Mouse (Mus musculus) liver, embryonic 16.5 days (tissue): ENCODE measurements around the gene Arfip2. TPM values are rescaled to one million over a fixed set of nuclear protein-coding genes. Genes with fewer than 3 reads are reported as not detected.
A peak's percentile ranks its signal among the peaks of the same experiment; 100 is the strongest.

Experiments
- ATAC-seq: fragments of 200-750 bp; cut with Nextera tagmentation; 2 replicates; pipeline ENCODE4 v1.8.0; 2017; ENCODE audit warnings: low read depth, mild to moderate bottlenecking, moderate number of reproducible peaks, moderate library complexity
- H3K27ac ChIP-seq: fragments of 300-500 bp; sonication (generic); 2 replicates; pipeline ENCODE4 v1.5.1; 2014; ENCODE audit warnings: mild to moderate bottlenecking, low read length
- H3K27me3 ChIP-seq: fragments of 300-500 bp; sonication (generic); 2 replicates; pipeline ENCODE4 v1.6.1; 2014; ENCODE audit warnings: low read depth, low read length, mixed read lengths; ENCODE audit not compliant: control insufficient read depth, insufficient read depth
- H3K36me3 ChIP-seq: fragments of 300-500 bp; sonication (generic); 2 replicates; pipeline ENCODE4 v1.6.1; 2014; ENCODE audit warnings: mild to moderate bottlenecking; ENCODE audit not compliant: control insufficient read depth, insufficient read depth
- H3K4me1 ChIP-seq: fragments of 300-500 bp; sonication (generic); 2 replicates; pipeline ENCODE4 v1.6.1; 2014; ENCODE audit warnings: low read depth, low read length, mixed read lengths; ENCODE audit not compliant: control insufficient read depth
- H3K4me2 ChIP-seq: fragments of 300-500 bp; sonication (generic); 2 replicates; pipeline ENCODE4 v1.6.1; 2014; ENCODE audit warnings: low read depth, low read length, mixed read lengths
- H3K4me3 ChIP-seq: fragments of 300-500 bp; sonication (generic); 2 replicates; pipeline ENCODE4 v1.5.1; 2014; ENCODE audit warnings: low read depth, mild to moderate bottlenecking, low read length
- H3K9ac ChIP-seq: fragments of 300-500 bp; sonication (generic); 2 replicates; pipeline ENCODE4 v1.6.1; 2014; ENCODE audit warnings: low read depth, low read length
- H3K9me3 ChIP-seq: fragments of 300-500 bp; sonication (generic); replicated peaks from 2 replicates; pipeline ENCODE4 v1.6.1; 2016; ENCODE audit warnings: low read length; ENCODE audit not compliant: control insufficient read depth
- WGBS: fragments of 180-500 bp; shearing (Covaris S2); extraction: QIAGEN DNeasy Blood & Tissue Kit; methylation state at CpG from one replicate; pipeline ENCODE4 v1.1.7; 2014; ENCODE audit not compliant: insufficient replicate concordance; 5-methylcytosine and 5-hydroxymethylcytosine counted together
- polyA plus RNA-seq: library from polyadenylated mRNA; unstranded; fragments of >200 nt; fragmentation: Nextera tagmentation; extraction: Ambion mirVana; gene quantifications from 2 replicates; pipeline ENCODE4 v1.2.1, GENCODE M21; 2015

Gene Arfip2
- polyA plus RNA-seq, result 11.0 and 11.2 TPM in 2 replicates

DNA sequence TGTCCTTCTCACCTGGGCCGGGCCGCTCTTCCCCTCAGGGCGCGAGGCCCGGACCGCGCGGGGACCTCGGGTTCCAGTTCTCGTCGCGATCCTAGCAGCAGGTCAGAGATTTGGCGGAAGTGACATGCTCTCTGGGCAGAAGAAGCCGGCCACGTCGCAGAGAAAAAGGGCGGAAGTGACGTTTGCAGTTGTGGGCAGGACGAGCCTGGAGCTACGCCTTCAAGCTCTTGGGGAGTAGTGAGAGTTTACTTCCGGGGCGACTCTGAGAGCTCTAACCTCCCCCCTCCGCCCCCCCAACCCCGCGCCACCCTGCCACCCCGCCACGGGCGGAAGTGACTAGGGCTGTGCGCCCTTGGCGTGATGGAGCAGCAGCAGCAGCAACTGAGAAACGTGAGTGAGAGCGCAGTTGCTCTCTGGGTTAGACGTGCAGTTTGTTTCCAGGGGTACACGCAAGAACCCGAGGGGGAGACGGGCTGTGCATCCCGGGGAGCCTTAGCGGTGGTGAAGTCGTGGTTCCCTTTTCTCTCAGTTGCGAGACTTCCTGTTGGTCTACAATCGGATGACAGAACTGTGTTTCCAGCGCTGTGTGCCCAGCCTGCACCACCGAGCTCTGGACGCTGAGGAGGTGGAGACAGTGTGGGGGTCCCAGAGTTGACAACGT is at the start of gene Arfip2, which contains the start of gene Gm45799:
Gene Arfip2 (minus strand): TSS at position 184 of the 661 bp plus-strand sequence.
Gene Gm45799 (plus strand): TSS at position 320 of the 661 bp plus-strand sequence.
- H3K4me3 ChIP-seq, result peak within 1 kb of the TSS; percentile 85
- H3K36me3 ChIP-seq, result no peaks in the 10 kb centered on the region
- H3K27ac ChIP-seq, result peak within 1 kb of the TSS; percentile 81
- WGBS, result under 1% methylated on average over 45 of the region's 45 CpGs
- H3K4me2 ChIP-seq, result peak within 1 kb of the TSS; percentile 91
- no peaks in the 10 kb centered on the region for H3K27me3 ChIP-seq
- peak within 1 kb of the TSS; percentile 81 for H3K9ac ChIP-seq
- peaks cover 26% of the 10 kb centered on the region for H3K4me1 ChIP-seq
- peak; percentile 96 for ATAC-seq
- H3K9me3 ChIP-seq, result no peaks in the 10 kb centered on the region

- H3K4me2 ChIP-seq, result no peak overlapping the region
- H3K27me3 ChIP-seq, result no peaks in the 10 kb centered on the region
- no peaks in the 10 kb centered on the region for H3K36me3 ChIP-seq
- no peak overlapping the region for H3K4me3 ChIP-seq
- H3K4me1 ChIP-seq, result no peaks in the 10 kb centered on the region
- WGBS, result 26% methylated on average over 13 of the region's 13 CpGs
- H3K9me3 ChIP-seq, result no peaks in the 10 kb centered on the region
- ATAC-seq, result no peak
- H3K27ac ChIP-seq, result no peak overlapping the region
- H3K9ac ChIP-seq, result no peak overlapping the region
Observed at GRCm38 (mm10) chr7:105685541-105686197, 45.5 kb upstream of the Arfip2 start.

GRCm38 (mm10) chr7:105650639-105651435 is 10.6 kb upstream of the Arfip2 start, which contains the start of gene Dnhd1:
TSS of gene Dnhd1 (plus strand) at chr7:105650827.
- Histone ChIP-seq H3K4me1 (peaks cover 4% of the 10 kb centered on the region), H3K27me3 (no peaks in the 10 kb centered on the region), H3K27ac (no peak within 1 kb of the TSS; the same call in 1 of the 2 replicates), H3K36me3 (no peaks in the 10 kb centered on the region), H3K9me3 (no peaks in the 10 kb centered on the region), H3K4me2 (peak within 1 kb of the TSS; percentile 81), H3K9ac (peak within 1 kb of the TSS; percentile 55), H3K4me3 (peak within 1 kb of the TSS; percentile 59)
- WGBS, result 2% methylated on average over 17 of the region's 17 CpGs
- peak; percentile 92 for ATAC-seq

GRCm38 (mm10) chr7:105641936-105642335 is 1.7 kb upstream of the Arfip2 start:
- no peak overlapping the region for H3K9ac ChIP-seq
- no peak overlapping the region for H3K4me3 ChIP-seq
- H3K36me3 ChIP-seq, result no peaks in the 10 kb centered on the region
- peaks cover 23% of the 10 kb centered on the region for H3K4me1 ChIP-seq
- H3K27me3 ChIP-seq, result no peaks in the 10 kb centered on the region
- no peak for ATAC-seq
- no peaks in the 10 kb centered on the region for H3K9me3 ChIP-seq
- WGBS, result 47% methylated on average over 3 of the region's 3 CpGs
- peak overlapping the region; percentile 91; the same call in 1 of the 2 replicates for H3K4me2 ChIP-seq
- H3K27ac ChIP-seq, result no peak overlapping the region

DNA sequence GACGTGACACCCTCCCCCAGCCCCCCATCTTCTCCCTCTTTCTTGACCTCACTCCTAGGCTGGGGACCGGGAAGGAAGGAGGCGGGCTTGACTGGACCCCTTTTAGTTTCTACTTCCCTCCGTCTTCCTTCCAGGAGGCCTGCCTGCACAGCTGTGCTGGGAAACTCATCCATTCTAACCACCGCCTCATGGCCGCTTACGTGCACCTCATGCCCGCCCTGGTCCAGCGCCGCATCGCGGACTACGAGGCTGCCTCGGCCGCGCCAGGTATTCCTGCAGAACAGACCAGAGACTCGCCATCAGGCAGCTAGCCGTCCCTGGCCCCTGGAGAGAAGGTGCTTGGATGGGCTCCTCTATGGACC is 659 bp upstream of the Arfip2 start:
- ATAC-seq, result peak; percentile 16; the same call in 1 of the 2 replicates
- Histone ChIP-seq H3K4me3 (peak overlapping the region; percentile 85), H3K9me3 (no peaks in the 10 kb centered on the region), H3K9ac (peak overlapping the region; percentile 81), H3K36me3 (no peaks in the 10 kb centered on the region), H3K27me3 (no peaks in the 10 kb centered on the region), H3K4me2 (peak overlapping the region; percentile 91), H3K4me1 (peaks cover 26% of the 10 kb centered on the region), H3K27ac (peak overlapping the region; percentile 81)
- WGBS, result 0% methylated on average over 18 of the region's 18 CpGs

DNA sequence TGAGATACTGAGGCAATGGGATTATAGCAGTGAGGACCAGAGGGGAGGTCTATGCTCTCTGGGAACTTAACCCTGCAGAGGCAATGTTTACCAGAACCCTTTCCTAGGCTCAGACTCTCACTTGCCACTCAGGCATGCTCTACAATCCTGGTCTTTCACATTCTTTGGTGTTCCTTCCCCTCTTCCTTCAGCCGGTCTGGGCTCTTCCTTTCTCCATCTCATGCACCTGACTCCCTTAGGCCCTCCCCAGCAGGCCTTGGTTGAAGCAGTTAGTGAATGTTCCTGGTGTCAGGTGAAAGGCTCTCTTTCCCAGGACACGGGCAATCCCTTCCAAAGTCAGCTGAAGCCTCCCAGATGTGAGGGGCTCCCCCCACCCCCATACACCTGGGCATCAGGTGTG is 460 bp downstream of the Arfip2 start, which contains the start of gene Timm10b:
Gene Timm10b (plus strand): TSS at position 301 of the 400 bp plus-strand sequence.
- peaks cover 26% of the 10 kb centered on the region for H3K4me1 ChIP-seq
- H3K9ac ChIP-seq, result peak within 1 kb of the TSS; percentile 81
- H3K27me3 ChIP-seq, result no peaks in the 10 kb centered on the region
- H3K27ac ChIP-seq, result peak within 1 kb of the TSS; percentile 81
- no peak for ATAC-seq
- WGBS, result 2% methylated on average over 2 of the region's 2 CpGs
- peak within 1 kb of the TSS; percentile 85 for H3K4me3 ChIP-seq
- H3K4me2 ChIP-seq, result peak within 1 kb of the TSS; percentile 91
- H3K9me3 ChIP-seq, result no peaks in the 10 kb centered on the region
- H3K36me3 ChIP-seq, result no peaks in the 10 kb centered on the region

GRCm38 (mm10) chr7:105639304-105639703 is 912 bp downstream of the Arfip2 start:
- Histone ChIP-seq H3K9me3 (no peaks in the 10 kb centered on the region), H3K36me3 (no peaks in the 10 kb centered on the region), H3K9ac (peak overlapping the region; percentile 81), H3K27me3 (no peaks in the 10 kb centered on the region), H3K4me1 (peaks cover 26% of the 10 kb centered on the region), H3K27ac (no peak overlapping the region), H3K4me2 (peak overlapping the region; percentile 91), H3K4me3 (peak overlapping the region; percentile 85)
- WGBS, result 58% methylated on average over 9 of the region's 9 CpGs
- ATAC-seq, result no peak

DNA sequence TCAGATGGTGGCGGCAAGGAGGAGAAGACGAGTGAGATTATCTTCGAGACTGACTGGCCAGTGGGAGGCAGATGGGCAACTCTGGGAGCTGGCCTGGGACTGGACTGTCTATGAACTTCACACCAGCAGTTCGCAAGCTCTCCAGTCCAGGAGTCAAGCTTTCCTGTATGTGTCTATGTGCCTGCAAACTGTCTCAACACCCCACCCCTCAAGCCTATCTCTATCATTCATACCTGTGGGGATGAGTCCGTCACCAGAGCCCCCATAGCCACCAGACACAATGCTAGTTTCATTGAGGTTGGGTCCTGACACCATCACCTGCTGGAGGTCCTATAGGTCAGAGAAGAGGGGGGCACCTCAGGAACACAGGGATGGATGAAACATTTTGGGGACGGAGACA is 1.4 kb downstream of the Arfip2 start:
- Histone ChIP-seq H3K4me1 (peaks cover 31% of the 10 kb centered on the region), H3K27me3 (no peaks in the 10 kb centered on the region), H3K27ac (no peak overlapping the region), H3K9ac (no peak overlapping the region), H3K4me2 (no peak overlapping the region), H3K36me3 (no peaks in the 10 kb centered on the region), H3K9me3 (no peaks in the 10 kb centered on the region), H3K4me3 (no peak overlapping the region)
- WGBS, result 77% methylated on average over 6 of the region's 6 CpGs
- ATAC-seq, result no peak
